Mouse (Mus musculus): ENCODE measurements around the gene Adcy9. TPM values are rescaled to one million over a fixed set of nuclear protein-coding genes. Genes with fewer than 3 reads are reported as not detected.

The Adcy9 gene
- total RNA-seq, 2 experiments from 2014 or later = 30.8 to 35.9 TPM

DNA sequence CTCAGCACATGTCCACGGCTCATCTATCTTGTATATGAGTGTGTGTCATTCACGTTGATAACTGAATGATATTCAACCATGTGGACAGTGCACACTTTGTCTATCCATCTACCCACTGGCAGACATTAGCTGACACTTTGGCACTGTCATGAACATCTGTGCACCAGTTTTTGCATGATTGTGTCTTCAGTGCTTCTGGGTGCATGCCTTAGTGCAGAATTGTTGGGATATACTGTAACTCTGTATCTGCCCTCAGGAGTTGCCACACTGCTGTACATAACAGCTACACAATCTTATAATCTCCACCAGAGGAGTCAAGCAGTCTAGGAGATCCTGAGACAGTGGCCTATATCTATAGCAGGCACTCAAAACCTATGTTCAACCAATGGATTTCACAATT lies 21.5 kb downstream of the Adcy9 start:
- intact Hi-C loops (cut with DNase I) = no loop called here
- no peak for DNase-seq (ENCODE audit: extremely low spot score in 1 of 2, low spot score in 2 of 2)

DNA sequence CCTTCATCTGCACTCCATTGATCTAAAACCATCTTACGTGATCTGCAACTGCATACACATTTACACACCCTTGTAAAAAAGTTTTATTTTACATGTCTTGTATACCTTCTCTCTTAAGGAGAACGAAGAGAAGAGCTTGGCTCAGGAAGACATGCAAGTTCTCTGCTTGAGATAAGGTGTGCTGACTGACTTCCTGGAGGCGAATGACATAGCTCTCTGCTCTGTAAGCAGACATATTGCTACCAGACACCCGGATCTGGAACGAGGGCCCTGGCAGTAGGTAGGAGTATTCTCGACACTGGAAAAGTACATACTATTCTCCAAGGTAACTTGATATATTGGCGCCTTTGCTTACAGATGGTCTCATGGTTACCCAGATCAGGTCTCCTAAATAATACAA lies 22.7 kb downstream of the Adcy9 start:
- intact Hi-C loops (cut with DNase I) = no loop called here
- DNase-seq (ENCODE audit: extremely low spot score in 1 of 2, low spot score in 2 of 2) = no peak

DNA sequence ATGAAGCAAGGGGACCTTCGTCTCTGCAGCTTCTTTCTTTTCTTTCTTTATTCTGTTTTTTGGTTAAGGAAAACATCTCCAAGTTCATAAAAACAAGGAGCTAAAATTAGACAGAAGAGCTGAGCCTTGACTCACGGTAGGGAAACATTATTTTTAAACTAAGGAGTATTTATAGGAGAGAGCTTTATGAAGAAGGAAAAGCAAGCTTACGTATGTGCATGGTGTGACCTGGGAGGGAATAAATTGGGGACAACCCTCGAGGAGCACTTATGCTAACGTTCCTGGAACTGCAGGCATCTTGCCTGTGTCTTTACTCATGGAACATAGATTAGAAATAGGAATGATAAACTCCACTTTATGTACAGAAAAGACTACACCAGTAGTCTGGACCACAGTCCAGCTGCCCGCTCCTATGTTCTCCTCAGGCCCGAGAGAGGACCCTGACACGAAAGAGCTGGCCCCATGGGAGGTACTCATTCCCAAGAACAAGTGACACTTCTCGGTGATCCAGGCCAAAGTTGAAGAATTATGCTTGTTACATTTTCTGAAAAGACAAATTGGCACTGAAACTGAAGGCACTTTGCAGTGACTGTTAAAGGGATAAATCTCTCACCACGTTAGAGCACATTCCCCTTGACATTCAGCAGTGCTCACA lies 24.5 kb downstream of the Adcy9 start:
- DNase-seq (ENCODE audit: extremely low spot score in 1 of 2, low spot score in 2 of 2) = no peak
- intact Hi-C loops (cut with DNase I) = no loop called here

DNA sequence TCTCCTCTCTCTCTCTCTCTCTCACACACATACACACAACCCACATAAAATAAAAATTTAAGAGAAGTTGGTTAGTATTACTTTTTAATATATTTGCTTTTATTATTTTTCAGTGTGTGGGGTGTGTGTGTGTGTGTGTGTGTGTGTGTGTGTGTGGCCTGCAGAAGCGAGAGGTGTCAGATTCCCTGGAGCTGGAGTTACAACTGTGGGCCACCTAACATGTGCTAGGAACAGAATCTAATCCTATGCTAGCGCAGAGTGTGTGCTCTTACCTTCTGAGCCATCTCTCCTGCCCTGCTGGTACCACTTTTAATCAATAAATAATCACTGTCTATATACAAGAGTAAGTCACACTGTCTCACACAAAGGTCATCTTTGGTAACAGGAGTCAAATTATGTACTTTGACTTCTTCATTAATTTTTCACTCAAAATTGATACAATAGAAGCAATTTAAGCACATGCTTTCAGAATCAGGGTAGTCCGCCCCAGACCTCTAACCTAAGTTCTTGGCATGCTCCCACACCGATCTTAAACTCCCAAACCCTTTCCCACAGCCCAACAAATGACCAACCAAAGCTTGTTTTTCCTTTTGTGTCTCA lies 25.2 kb downstream of the Adcy9 start:
- no peak for DNase-seq (ENCODE audit: extremely low spot score in 1 of 2, low spot score in 2 of 2)
- intact Hi-C loops (cut with DNase I) = no loop called here

DNA sequence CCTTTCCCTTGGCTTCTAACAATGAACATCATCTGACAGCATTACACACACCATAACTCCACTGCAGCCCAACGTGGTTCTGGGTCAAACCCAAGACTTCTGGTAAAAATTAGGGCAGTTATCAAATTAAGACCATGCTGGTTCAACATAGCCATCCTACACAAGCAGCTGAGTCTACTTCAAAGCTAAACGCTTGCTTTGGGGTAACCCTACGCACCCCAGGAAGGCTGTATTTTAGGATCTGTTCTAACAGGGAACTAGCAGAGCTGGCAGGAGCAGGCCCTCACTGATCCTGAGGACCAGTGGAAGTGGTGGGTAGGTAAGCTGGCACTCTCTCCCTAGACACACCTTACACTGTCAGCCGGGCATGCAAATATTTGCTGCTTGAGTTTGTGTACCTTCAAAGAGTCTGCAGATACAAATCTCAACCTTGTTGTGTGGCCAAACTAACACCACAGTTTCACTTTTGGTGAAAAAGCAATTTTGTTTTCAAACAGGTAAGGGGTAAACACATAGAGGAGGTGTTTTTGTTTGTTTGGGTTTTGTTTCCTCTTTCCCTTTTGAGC lies 36.7 kb downstream of the Adcy9 start:
- DNase-seq (ENCODE audit: extremely low spot score in 1 of 2, low spot score in 2 of 2) = no peak
- intact Hi-C loops (cut with DNase I) = no loop called here

DNA sequence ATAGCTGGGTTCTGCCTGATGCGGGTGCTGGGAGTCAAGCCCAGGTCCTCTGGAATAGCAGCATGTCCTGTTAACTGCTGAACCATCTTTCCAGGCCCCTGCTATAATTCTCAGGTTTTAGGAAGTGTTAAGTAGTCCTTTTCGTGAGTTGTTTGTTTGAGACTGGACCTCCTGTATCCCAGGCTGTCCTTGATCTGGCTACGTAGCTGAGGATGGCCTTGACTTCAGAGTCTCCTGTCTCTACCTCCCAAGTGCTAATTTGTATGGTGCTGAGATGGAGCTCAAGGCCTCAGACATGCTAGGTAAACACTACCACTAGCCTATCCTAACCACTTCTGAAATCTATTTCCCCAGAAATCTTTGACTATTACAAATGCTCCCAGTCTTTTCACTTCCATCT lies 37.9 kb downstream of the Adcy9 start:
- no peak for DNase-seq (ENCODE audit: extremely low spot score in 1 of 2, low spot score in 2 of 2)
- intact Hi-C loops (cut with DNase I) = no loop called here

DNA sequence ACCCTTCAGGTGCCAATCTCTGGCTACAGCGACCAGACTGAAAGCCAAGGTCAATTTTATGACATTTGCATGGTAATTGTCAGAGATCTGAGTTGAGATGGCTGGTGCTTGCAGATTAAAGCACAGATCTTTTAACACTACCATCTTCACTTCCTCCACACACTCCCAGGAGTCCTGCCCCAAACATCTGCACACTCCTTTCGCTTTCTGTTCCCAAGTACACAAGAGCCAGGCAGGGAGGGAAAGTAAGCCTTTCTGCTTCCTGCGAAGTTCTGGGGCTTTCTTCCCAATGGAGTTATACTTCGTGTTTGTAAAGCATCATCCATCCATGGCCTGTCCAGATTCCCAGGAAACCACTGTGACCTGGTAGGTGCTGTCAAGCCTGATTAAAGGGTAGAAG lies 38.8 kb downstream of the Adcy9 start:
- no peak for DNase-seq (ENCODE audit: extremely low spot score in 1 of 2, low spot score in 2 of 2)
- intact Hi-C loops (cut with DNase I) = no loop called here

DNA sequence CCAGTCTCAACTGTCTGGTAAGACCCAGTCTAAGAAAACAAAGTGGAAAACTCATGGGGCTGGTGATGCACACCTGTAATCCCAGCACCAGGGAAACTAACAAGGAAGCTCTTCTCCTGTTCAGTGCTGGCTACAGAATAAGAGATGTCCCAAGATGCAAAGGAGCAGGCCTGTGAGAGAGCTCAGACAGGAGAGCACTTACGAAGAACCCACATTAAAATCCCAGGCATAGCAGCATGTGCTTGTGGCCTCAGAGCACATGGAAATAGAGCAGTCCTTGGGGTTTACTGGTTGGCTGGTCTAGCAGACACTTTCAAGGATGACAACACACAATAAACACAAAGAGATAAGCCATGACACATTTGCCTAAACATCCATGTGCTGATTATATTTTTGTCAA lies 41.5 kb downstream of the Adcy9 start:
- intact Hi-C loops (cut with DNase I) = no loop called here

DNA sequence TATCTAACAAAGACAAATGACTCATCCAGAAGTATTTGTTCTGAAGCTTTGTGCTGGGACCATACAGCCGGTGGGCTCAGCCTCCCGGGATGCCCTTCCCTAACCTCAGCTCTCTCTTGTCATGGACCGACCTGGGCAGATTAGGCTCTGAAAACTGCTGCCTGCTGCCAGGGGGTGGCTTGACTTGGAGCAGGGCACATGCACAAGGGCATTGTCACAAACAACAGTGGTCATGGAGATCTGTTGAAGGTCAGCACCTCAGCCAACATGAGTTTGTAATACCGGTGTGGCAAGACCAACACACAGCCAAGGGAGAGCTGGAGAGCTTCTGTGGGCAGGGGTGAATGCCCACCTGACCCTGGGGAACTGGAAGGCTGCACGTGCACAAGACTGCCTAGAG lies 42.7 kb downstream of the Adcy9 start:
- intact Hi-C loops (cut with DNase I) = no loop called here
- no peak for DNase-seq (ENCODE audit: extremely low spot score in 1 of 2, low spot score in 2 of 2)

More for the DNA sequence above, 41.5 kb downstream of the Adcy9 start:
- DNase-seq (ENCODE audit: extremely low spot score in 1 of 2, low spot score in 2 of 2) = no peak

DNA sequence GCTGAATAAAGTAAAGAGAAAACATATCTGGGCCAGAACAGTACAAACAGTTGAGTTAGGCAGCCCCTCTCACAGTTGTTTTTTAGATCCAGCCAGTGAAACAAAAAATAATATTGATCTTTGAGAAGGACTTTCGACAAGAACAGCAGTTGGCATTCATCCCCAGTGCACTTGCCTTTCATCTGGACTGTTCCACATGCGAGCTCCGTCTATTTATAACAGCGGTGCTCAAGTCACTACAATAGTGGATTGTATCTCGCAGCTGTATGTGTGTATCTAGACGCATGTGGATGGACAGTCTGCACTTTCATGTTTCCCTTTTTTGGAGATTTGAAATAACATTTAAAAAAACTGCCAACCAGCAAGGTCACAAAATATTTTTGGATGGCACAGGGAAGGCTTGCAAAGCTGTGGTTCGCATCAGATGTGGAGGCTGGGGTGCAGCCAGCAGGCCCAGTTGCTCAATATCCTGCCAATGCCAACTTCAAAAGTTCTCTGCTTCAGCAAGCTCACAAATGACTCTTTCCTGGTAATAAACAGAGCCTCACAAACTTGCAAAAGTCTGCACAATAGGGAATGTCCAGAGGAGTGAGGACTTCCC lies 45.4 kb downstream of the Adcy9 start:
- intact Hi-C loops (cut with DNase I) = no loop called here
- peak in 1 of 2 experiments; percentile 34 for DNase-seq (ENCODE audit: extremely low spot score in 1 of 2, low spot score in 2 of 2)

DNA sequence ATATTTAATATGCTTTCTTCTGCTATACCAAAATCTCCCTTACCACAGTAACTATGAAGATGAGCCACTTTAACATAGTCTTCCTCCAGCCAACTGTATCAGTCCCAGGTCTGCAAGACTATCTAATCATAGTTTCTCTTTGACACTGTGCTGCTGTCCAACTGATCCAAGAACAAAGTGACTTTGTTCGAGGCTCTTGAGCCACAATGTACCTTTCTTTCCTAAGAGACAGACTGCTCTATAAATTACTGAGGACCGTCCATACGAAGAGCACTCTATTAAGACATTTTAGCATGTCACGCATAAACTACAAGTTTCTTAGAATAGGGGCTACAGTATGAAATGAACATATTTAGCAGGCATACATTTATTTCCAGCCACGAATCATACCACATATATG lies 46.0 kb downstream of the Adcy9 start:
- no peak for DNase-seq (ENCODE audit: extremely low spot score in 1 of 2, low spot score in 2 of 2)
- intact Hi-C loops (cut with DNase I) = no loop called here

DNA sequence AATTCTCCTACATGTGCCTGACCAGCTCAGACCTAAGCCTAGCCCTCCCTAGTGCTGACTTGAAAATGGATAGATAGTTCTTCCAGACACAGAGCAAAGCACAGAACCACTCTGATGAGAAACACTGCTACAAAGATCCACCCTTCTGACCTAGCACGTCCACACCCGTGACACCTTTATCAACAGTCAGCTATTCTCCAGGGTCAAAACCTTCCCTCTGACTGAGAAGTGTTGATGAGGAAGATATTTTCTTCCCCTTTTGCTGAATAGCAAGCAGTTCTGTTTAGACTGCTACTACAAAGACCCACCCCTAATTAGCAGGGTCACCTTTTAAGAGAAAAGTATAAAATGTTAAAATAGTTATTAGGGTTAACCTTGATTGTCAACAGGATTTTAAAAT lies 49.3 kb downstream of the Adcy9 start:
- intact Hi-C loops (cut with DNase I) = no loop called here
- DNase-seq (ENCODE audit: extremely low spot score in 1 of 2, low spot score in 2 of 2) = no peak

DNA sequence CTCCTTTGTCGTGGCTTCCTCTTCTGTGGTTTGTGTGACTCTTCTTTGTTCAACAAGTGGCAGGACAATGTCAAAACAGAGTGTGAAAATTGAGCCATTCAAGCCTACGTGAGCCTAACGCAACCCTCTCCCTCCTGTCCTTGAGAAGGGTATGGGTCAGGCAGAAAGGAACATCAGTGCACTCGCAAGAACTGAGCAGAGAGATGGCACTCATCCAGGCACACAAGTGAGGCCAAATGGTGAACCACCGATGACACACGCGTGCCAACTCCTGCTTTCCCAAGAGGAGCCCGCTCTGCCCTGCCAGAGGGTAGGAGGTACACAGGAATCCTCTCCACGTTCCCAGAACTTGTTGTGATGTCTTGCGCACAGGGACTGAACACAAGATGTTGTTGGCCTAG lies 50.2 kb downstream of the Adcy9 start:
- intact Hi-C loops (cut with DNase I) = no loop called here
- peak in 1 of 2 experiments; percentile 35 for DNase-seq (ENCODE audit: extremely low spot score in 1 of 2, low spot score in 2 of 2)

DNA sequence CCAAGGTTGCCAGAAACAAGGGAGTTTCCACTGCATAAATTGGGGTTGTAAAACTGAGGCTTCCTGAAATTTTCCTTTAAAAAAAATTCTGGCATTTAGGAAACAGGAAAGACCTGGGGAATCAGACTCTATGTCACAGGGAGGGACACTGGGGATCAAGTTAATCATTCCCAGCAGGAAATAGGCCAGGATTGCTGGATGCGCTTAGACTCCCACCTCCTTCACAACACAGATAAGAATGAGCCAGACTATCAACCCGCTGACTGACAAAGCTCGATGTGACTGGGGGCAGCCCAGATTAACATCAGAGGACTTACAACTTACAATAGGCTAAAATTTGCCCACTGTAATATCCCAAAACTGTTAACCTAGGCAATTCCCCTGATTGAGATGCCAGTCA lies 52.4 kb downstream of the Adcy9 start:
- intact Hi-C loops (cut with DNase I) = no loop called here
- DNase-seq (ENCODE audit: extremely low spot score in 1 of 2, low spot score in 2 of 2) = no peak

DNA sequence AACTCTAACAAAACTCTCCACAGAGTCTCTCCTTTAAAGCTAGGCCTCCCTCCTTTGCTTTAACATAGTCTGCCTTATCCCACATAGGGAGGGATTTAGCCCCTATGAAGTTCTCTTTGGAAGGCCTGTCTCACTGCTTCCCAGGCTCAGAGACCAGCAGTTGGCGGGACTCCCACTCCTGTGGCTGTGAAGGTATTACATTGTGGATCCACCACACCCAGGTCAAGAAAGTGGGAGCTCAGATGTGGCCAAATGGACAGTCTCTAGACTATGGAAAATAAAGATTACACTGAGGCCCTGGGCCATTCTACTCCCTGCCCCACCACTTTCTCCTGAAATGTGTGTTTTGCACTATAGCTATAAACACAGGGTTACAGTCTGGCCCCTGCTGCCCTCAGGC lies 53.0 kb downstream of the Adcy9 start:
- intact Hi-C loops (cut with DNase I) = no loop called here
- DNase-seq (ENCODE audit: extremely low spot score in 1 of 2, low spot score in 2 of 2) = peak in 1 of 2 experiments; percentile 35

DNA sequence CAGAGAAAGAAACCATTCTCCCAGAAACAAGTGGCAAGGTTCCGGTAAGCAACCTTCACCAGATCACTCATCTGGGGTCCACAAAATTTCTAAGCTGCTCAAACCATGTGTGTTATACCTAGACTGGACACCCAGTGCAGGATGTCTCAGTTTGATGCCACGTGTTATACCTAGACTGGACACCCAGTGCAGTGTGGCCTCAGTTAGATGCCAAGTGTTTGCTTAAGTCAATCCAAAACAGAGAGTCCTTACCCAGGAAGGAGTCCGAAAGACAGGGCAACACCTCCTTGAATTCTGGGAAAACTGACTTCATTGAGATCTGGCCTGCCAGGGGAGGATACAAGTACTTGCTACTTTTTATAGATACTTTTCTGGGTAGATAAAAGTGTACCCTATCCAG lies 53.6 kb downstream of the Adcy9 start:
- DNase-seq (ENCODE audit: extremely low spot score in 1 of 2, low spot score in 2 of 2) = no peak
- intact Hi-C loops (cut with DNase I) = no loop called here

DNA sequence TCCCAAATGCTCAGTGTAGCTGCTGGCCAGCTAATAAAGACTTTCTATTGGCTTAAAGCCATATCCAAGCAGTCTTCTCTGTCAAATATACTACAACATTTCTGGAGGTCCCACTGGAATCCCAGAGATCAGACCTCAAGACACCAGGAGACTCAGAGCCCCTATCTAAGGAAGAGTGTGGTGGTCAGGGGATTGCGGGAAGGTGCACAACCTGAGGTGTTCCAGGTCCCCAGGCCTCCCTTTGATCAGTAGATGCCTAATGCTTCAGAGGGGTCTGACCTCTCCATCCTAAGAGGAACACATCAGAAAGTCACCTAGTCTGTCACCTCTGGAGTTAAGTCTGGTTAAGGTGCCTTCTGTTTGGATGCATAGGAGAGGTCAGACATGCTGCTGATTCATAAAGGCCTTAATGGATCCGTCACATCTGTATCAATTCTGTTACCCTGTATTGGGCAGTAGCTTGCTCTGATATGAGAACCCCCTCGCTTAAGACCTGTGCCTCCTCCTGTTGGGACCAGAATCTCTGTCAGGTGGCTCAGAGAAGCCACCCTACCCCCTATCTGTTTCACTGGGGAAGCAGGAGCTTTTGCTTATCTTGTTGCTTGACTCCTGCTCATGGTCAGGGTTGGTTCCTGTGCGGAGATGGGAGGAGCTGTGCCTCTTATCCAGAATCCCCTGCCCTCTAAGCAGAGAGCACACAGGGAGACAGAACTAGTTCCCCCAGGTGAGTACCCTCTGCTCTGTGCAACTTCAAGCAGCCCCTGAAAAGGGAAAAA lies 56.8 kb downstream of the Adcy9 start:
- DNase-seq (ENCODE audit: extremely low spot score in 1 of 2, low spot score in 2 of 2) = no peak

DNA sequence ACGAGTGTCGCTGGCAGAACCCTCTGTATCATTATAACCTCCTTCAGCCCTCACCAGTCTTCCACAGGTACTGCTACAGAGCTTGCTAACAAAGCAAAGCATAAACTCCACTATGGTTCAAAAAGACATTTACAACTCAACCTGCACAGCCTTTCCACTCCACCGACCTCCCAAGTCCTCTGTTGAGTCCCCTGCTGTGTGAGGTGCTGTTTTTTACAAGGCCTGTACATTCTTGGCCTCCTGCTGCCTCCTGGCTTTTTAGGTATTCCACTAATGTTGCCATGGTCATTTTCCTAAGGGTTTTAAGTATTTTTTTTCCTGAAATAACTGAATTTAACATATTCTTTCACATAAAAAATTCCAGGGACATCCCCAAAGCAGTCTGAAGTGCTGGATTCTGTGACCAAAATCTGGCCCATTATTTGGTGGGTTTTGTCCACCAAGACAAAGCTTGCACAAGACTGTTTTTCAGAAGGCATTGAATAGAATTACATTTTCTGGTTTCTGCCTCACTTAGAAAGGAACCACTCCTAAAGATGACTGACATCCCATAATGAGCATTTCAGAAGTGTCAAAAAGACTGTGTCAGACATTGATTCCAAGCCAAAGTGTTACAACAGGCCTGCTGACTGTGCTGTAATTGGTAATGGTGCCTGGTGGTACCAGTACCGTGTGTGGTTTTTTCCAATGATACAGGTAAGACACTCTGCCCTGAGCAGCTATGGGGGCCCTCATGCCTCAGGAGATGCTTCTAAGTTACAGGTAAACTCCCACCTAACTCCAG lies 64.8 kb downstream of the Adcy9 start:
- no peak for DNase-seq (ENCODE audit: extremely low spot score in 1 of 2, low spot score in 2 of 2)
- intact Hi-C loops (cut with DNase I) = no loop called here

More for the DNA sequence above, 56.8 kb downstream of the Adcy9 start:
- intact Hi-C loops (cut with DNase I) = no loop called here

DNA sequence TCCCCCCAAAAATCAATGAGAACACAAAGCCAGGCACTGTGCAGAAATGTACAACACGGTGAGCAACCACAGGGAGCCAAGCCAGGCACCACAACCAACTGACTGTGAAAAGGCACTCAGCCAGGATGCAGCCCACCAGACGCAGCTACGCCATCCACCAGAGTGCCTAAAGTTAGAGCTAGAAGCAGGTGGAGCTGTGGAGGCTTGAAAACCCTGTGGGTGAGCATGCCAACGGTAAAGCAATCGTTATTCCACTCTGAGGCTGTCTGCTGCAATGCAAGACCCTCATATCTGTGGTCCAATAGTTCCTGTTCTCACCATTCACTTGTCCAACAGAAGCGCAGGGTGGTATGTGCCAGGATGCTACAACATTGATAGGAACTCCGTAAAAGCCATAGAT lies 77.7 kb downstream of the Adcy9 start:
- DNase-seq (ENCODE audit: extremely low spot score in 1 of 2, low spot score in 2 of 2) = no peak
- intact Hi-C loops (cut with DNase I) = no loop called here
